Mouse (Mus musculus) forebrain, embryonic 12.5 days (tissue): ENCODE results near the gene Armcx3. TPM values are rescaled to one million over a fixed set of nuclear protein-coding genes. Genes with fewer than 3 reads are reported as not detected.
A peak's percentile ranks its signal among the peaks of the same experiment; 100 is the strongest.
"Not testable (repeated sequence)": the region's sequence is repeated elsewhere in the genome, so short reads cannot be mapped to it uniquely, and the experiment has no call there.

Experiments
- ATAC-seq: fragments of 200-750 bp; cut with Nextera tagmentation; 2 replicates; pipeline ENCODE4 v1.8.0; 2017; ENCODE audit warnings: moderate TSS enrichment; ENCODE audit not compliant: low FRiP score
- H3K27ac ChIP-seq: fragments of 300-500 bp; sonication (generic); 2 replicates; pipeline ENCODE4 v1.5.1; 2016; ENCODE audit warnings: mild to moderate bottlenecking
- H3K27me3 ChIP-seq: fragments of 300-500 bp; sonication (generic); 2 replicates; pipeline ENCODE4 v1.6.1; 2016; ENCODE audit warnings: mild to moderate bottlenecking
- H3K36me3 ChIP-seq: fragments of 300-500 bp; sonication (generic); replicated peaks from 2 replicates; pipeline ENCODE4 v1.6.1; 2016; ENCODE audit warnings: mild to moderate bottlenecking
- H3K4me1 ChIP-seq: fragments of 300-500 bp; sonication (generic); 2 replicates; pipeline ENCODE4 v1.6.1; 2016
- H3K4me2 ChIP-seq: fragments of 300-500 bp; sonication (generic); 2 replicates; pipeline ENCODE4 v1.6.1; 2016; ENCODE audit warnings: mild to moderate bottlenecking, moderate library complexity
- H3K4me3 ChIP-seq: fragments of 300-500 bp; sonication (generic); replicated peaks from 2 replicates; pipeline ENCODE4 v1.5.1; 2016; ENCODE audit warnings: mild to moderate bottlenecking
- H3K9ac ChIP-seq: fragments of 300-500 bp; sonication (generic); 2 replicates; pipeline ENCODE4 v1.6.1; 2016; ENCODE audit warnings: mild to moderate bottlenecking
- H3K9me3 ChIP-seq: fragments of 300-500 bp; sonication (generic); 2 replicates; pipeline ENCODE4 v1.6.1; 2016
- WGBS: fragments of 180-500 bp; shearing (Covaris S2); methylation state at CpG from one replicate; pipeline ENCODE4 v1.1.7; 2016; 5-methylcytosine and 5-hydroxymethylcytosine counted together
- polyA plus RNA-seq: library from polyadenylated mRNA; unstranded; fragments of >200 nt; fragmentation: Nextera tagmentation; extraction: Ambion mirVana; gene quantifications from 2 replicates; pipeline ENCODE4 v1.2.1, GENCODE M21; 2016

Armcx3 gene
- 72.7 and 72.9 TPM in 2 replicates for polyA plus RNA-seq

- peak within 1 kb of the TSS; percentile 69 for H3K9ac ChIP-seq
- peak; percentile 94 for ATAC-seq
- peak within 1 kb of the TSS; percentile 66 for H3K27ac ChIP-seq
- 28% methylated on average over 44 of the region's 46 CpGs for WGBS
- H3K4me2 ChIP-seq, result peak within 1 kb of the TSS; percentile 52
- 0 out of 2 replicates have a peak, but pooled peaks cover 15% of the 10 kb centered on the region for H3K27me3 ChIP-seq
- no peaks in the 10 kb centered on the region for H3K9me3 ChIP-seq
- H3K4me1 ChIP-seq, result peaks cover 7% of the 10 kb centered on the region; the same call in 1 of the 2 replicates
- no peaks in the 10 kb centered on the region for H3K36me3 ChIP-seq
- peak within 1 kb of the TSS; percentile 58 for H3K4me3 ChIP-seq
Observed at GRCm38 (mm10) chrX:134756434-134757292, at the start of gene Armcx3. Gene Armcx3 (plus strand): TSS chrX:134756595.

GRCm38 (mm10) chrX:134716863-134717262, 39.5 kb upstream of the Armcx3 start:
- H3K27ac ChIP-seq, result no peak overlapping the region
- H3K27me3 ChIP-seq, result peaks cover 14% of the 10 kb centered on the region; the same call in 1 of the 2 replicates
- no peak for ATAC-seq
- whole genome bisulfite sequencing, result 43% methylated on average over 3 of the region's 3 CpGs
- H3K4me1 ChIP-seq, result no peaks in the 10 kb centered on the region
- H3K4me2 ChIP-seq, result no peak overlapping the region
- peaks cover 10% of the 10 kb centered on the region for H3K36me3 ChIP-seq
- H3K9me3 ChIP-seq, result no peaks in the 10 kb centered on the region
- no peak overlapping the region for H3K9ac ChIP-seq
- no peak overlapping the region for H3K4me3 ChIP-seq

- no peaks in the 10 kb centered on the region for H3K4me1 ChIP-seq
- H3K4me3 ChIP-seq, result peak within 1 kb of the TSS; percentile 48
- peak within 1 kb of the TSS; percentile 52 for H3K4me2 ChIP-seq
- peak; percentile 97 for ATAC-seq
- H3K36me3 ChIP-seq, result peaks cover 10% of the 10 kb centered on the region
- peak within 1 kb of the TSS; percentile 93 for H3K27ac ChIP-seq
- peak within 1 kb of the TSS; percentile 67 for H3K9ac ChIP-seq
- no peaks in the 10 kb centered on the region for H3K9me3 ChIP-seq
- peaks cover 14% of the 10 kb centered on the region; the same call in 1 of the 2 replicates for H3K27me3 ChIP-seq
- WGBS, result 19% methylated on average over 16 of the region's 16 CpGs
Observed at GRCm38 (mm10) chrX:134717752-134718308, 38.6 kb upstream of the Armcx3 start, which contains the start of gene Armcx1. Gene Armcx1 (plus strand): TSS chrX:134717963.

DNA sequence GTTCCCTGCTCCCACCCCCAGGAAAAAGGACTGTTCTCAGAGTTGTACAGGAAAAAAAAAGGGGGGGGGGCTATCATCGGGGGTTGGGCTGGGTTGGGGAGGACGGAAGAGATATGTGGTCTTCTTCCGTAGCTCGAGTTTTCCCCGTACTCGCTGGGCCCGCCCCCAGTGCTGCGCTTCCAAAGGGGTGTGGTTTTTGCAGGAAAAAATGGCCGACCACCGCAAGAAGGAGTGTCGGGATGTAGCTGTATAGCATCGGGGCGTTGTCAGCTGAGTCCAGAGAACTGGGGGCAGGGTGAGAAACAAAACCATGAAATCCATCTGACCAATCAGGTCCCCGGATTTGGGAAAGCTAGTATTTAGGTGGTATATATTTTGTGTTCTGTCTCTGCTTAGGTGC, 37.9 kb upstream of the Armcx3 start:
- Histone ChIP-seq H3K9ac (peak overlapping the region; percentile 67), H3K9me3 (no peaks in the 10 kb centered on the region), H3K4me2 (peak overlapping the region; percentile 52), H3K36me3 (peaks cover 10% of the 10 kb centered on the region), H3K27ac (peak overlapping the region; percentile 93), H3K4me1 (no peaks in the 10 kb centered on the region), H3K4me3 (peak overlapping the region; percentile 48), H3K27me3 (peaks cover 14% of the 10 kb centered on the region; the same call in 1 of the 2 replicates)
- WGBS, result 26% methylated on average over 14 of the region's 14 CpGs
- peak; percentile 86 for ATAC-seq

GRCm38 (mm10) chrX:134723762-134724161, 32.6 kb upstream of the Armcx3 start:
- not testable (repeated sequence) for H3K9ac ChIP-seq, H3K4me2 ChIP-seq, H3K9me3 ChIP-seq, H3K27ac ChIP-seq, H3K4me1 ChIP-seq, H3K4me3 ChIP-seq
- ATAC-seq, result 0 out of 2 replicates have a peak, but pooled peaks have one; percentile 41
- Histone ChIP-seq H3K36me3 (peaks cover 10% of the 10 kb centered on the region), H3K27me3 (0 out of 2 replicates have a peak, but pooled peaks cover 12% of the 10 kb centered on the region)
- WGBS, result 29% methylated on average over 1 of the region's 2 CpGs

- ATAC-seq, result no peak
- Histone ChIP-seq H3K27ac (no peak overlapping the region), H3K9ac (no peak overlapping the region), H3K4me1 (no peaks in the 10 kb centered on the region), H3K4me3 (no peak overlapping the region), H3K4me2 (no peak overlapping the region), H3K36me3 (no peaks in the 10 kb centered on the region), H3K27me3 (peaks cover 24% of the 10 kb centered on the region), H3K9me3 (no peaks in the 10 kb centered on the region)
- WGBS, result 39% methylated on average over 4 of the region's 4 CpGs
Observed at GRCm38 (mm10) chrX:134729778-134730177, 26.6 kb upstream of the Armcx3 start.

GRCm38 (mm10) chrX:134737796-134738195, 18.6 kb upstream of the Armcx3 start:
- Histone ChIP-seq H3K27ac (no peak overlapping the region), H3K9ac (no peak overlapping the region), H3K9me3 (no peaks in the 10 kb centered on the region), H3K4me3 (no peak overlapping the region), H3K36me3 (no peaks in the 10 kb centered on the region), H3K27me3 (peaks cover 18% of the 10 kb centered on the region), H3K4me1 (no peaks in the 10 kb centered on the region), H3K4me2 (no peak overlapping the region)
- 100% methylated on average over 1 of the region's 1 CpGs for WGBS
- ATAC-seq, result no peak

- no peak for ATAC-seq
- no peaks in the 10 kb centered on the region for H3K36me3 ChIP-seq
- peaks cover 19% of the 10 kb centered on the region for H3K27me3 ChIP-seq
- H3K27ac ChIP-seq, result no peak overlapping the region
- H3K4me2 ChIP-seq, result no peak overlapping the region
- H3K9me3 ChIP-seq, result no peaks in the 10 kb centered on the region
- WGBS, result 74% methylated on average over 4 of the region's 4 CpGs
- no peak overlapping the region for H3K9ac ChIP-seq
- H3K4me3 ChIP-seq, result no peak overlapping the region
- H3K4me1 ChIP-seq, result no peaks in the 10 kb centered on the region
Observed at GRCm38 (mm10) chrX:134739160-134739559, 17.2 kb upstream of the Armcx3 start.

DNA sequence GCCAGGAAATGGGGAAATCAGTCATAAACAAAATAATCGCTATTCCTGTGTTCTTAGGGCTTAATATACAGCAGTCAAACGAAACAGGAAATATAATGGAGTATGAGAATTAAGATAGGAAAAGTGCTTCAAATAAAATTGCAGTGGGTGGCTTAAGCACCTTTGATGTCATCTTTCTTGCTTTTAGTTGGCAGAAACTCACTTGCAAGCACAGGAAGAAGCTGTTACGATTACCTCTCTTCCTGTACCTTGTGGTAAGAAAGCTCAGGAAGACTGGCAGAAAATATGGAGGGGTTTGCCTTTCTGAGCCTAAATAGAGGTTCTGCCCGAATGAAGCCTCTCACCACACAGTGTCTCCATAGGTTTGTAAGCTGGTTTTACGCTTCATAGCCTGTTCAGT, 14.5 kb upstream of the Armcx3 start:
- WGBS, result 74% methylated on average over 5 of the region's 5 CpGs
- H3K27ac ChIP-seq, result no peak overlapping the region
- ATAC-seq, result no peak
- H3K36me3 ChIP-seq, result no peaks in the 10 kb centered on the region
- no peak overlapping the region for H3K4me3 ChIP-seq
- H3K27me3 ChIP-seq, result peaks cover 17% of the 10 kb centered on the region; the same call in 1 of the 2 replicates
- H3K4me2 ChIP-seq, result no peak overlapping the region
- no peaks in the 10 kb centered on the region for H3K4me1 ChIP-seq
- no peaks in the 10 kb centered on the region for H3K9me3 ChIP-seq
- no peak overlapping the region for H3K9ac ChIP-seq

- Histone ChIP-seq H3K4me3 (no peak overlapping the region), H3K27me3 (peaks cover 20% of the 10 kb centered on the region), H3K4me2 (no peak overlapping the region), H3K27ac (no peak overlapping the region), H3K9me3 (no peaks in the 10 kb centered on the region), H3K4me1 (peaks cover 3% of the 10 kb centered on the region; the same call in 1 of the 2 replicates), H3K36me3 (no peaks in the 10 kb centered on the region), H3K9ac (no peak overlapping the region)
- peak; percentile 41; the same call in 1 of the 2 replicates for ATAC-seq
- WGBS, result 35% methylated on average over 5 of the region's 5 CpGs
Observed at GRCm38 (mm10) chrX:134746459-134746858, 9.9 kb upstream of the Armcx3 start.

GRCm38 (mm10) chrX:134750764-134751592, 5.4 kb upstream of the Armcx3 start, which contains the start of gene Armcx6:
Gene Armcx6 (minus strand): TSS chrX:134751417.
- ATAC-seq, result peak; percentile 94
- H3K4me1 ChIP-seq, result peaks cover 3% of the 10 kb centered on the region; the same call in 1 of the 2 replicates
- 19% methylated on average over 36 of the region's 36 CpGs for WGBS
- peak within 1 kb of the TSS; percentile 62 for H3K4me2 ChIP-seq
- H3K4me3 ChIP-seq, result peak within 1 kb of the TSS; percentile 48
- peak within 1 kb of the TSS; percentile 63 for H3K9ac ChIP-seq
- H3K36me3 ChIP-seq, result no peaks in the 10 kb centered on the region
- peak within 1 kb of the TSS; percentile 75 for H3K27ac ChIP-seq
- peaks cover 29% of the 10 kb centered on the region; the same call in 1 of the 2 replicates for H3K27me3 ChIP-seq
- H3K9me3 ChIP-seq, result no peaks in the 10 kb centered on the region
